Mouse (Mus musculus): ENCODE results near the gene Sry.

DNA sequence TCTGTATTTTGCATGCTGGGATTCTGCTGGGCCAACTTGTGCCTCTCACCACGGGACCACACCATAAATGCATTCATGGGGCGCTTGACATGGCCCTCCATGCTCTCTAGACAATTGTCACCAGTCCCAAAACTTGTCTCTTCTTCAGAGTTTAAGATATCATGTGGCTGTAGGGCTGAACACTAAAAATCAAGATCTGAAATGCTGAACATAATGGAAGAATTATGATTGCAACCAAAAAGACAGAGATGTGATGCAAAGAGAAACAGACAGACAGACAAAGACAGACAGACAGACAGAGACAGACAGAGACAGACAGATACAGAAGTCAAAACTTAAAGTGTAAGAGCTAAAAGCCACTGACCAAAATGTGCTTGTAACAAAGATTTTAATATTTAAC lies at the start of gene Sry:
- TF ChIP-seq CTCF (IDR thresholded peaks at IDR 0.05; ENCODE audit: low read depth), result no peak
- TF ChIP-seq EP300 (IDR thresholded peaks at IDR 0.05; ENCODE audit: low read depth), result no peak
